ENCODE assay signal across 8 mouse cellular contexts in the genomic region with DNA sequence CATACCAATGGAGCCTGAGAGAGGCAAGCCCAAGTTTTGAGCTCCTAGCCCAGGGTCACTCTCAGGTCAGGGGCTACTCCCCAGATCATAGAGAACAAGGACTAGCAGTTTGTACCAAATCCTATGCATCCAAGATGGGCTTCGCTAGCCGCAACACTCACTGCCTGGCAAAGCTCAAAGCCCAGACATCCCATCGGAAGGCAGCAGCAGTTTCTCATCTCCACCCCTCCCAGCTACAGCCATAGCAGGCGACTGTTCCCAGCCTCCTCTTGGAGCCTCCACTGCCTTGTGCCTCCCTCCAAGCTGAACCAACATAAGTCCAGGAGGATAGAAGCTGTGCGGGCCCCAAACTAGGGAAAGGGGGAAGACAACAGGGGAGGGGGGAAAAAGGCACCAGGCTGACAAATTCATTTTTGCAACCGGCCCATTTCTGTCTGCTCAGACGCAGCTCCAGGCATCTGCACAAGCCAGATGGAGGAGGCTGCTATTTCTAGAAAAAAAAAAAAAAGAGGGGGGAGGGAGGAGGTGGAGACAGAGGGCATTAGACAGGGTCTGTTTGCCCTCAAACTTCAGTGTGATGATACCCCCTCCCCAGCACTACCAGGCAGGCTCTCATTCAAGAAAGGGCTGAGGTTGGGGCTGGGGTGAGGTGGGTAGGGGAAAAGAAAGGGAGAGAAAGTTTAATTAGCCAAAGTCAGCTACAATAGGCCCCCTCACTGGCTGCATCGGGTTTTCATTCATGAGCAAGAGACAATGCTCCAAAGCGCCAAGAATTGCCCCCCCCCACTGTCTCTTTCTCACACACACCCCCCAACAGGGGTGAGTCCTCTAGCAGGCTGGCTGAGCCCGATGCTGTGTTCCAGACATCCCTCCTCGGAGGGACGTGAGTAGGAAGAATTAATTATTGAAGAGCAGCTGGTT. TPM values are rescaled to one million over a fixed set of nuclear protein-coding genes. Genes with fewer than 3 reads are reported as not detected.
DNase-seq lines count a peak whose midpoint lies in the region; ATAC-seq and TF ChIP-seq lines count a peak whose summit lies in the region.

No protein-coding gene starts in this region.

- peak overlapping the region; percentile 93 for H3K27ac ChIP-seq in forebrain, embryonic 13.5 days
- H3K27ac ChIP-seq in liver, embryonic 15.5 days (replicated peaks) = no peak overlapping the region

- peak overlapping the region; percentile 76 for H3K4me2 ChIP-seq in forebrain, embryonic 13.5 days
- H3K4me2 ChIP-seq in liver, embryonic 15.5 days = peak overlapping the region; percentile 96

- H3K27me3 ChIP-seq in E14TG2a.4 (ENCODE audit: insufficient read depth, low read length) = peaks cover 24% of the 10 kb centered on the region
- H3K27me3 ChIP-seq in forebrain, embryonic 13.5 days = no peaks in the 10 kb centered on the region
- H3K27me3 ChIP-seq in liver, embryonic 15.5 days = peaks cover 70% of the 10 kb centered on the region

- peak overlapping the region; percentile 39; the same call in 1 of the 2 replicates for H3K4me3 ChIP-seq in E14TG2a.4 (replicated peaks; ENCODE audit: low read length)
- peak overlapping the region; percentile 79 for H3K4me3 ChIP-seq in forebrain, embryonic 13.5 days
- no peak overlapping the region; the same call in 1 of the 2 replicates for H3K4me3 ChIP-seq in liver, embryonic 15.5 days (replicated peaks)

- peak overlapping the region; percentile 90 for H3K9ac ChIP-seq in forebrain, embryonic 13.5 days
- no peak overlapping the region for H3K9ac ChIP-seq in liver, embryonic 15.5 days

- no peak for DNase-seq in frontal cortex, postnatal 14 days (ENCODE audit: low spot score in 2 of 2)
- no peak for DNase-seq in urinary bladder, adult 2 months (ENCODE audit: low spot score)
- no peak for DNase-seq in spleen, adult 18-20 months
- DNase-seq in kidney, adult 11 months = no peak

- peak; percentile 11; the same call in 1 of the 2 replicates for ATAC-seq in frontal cortex, adult (ENCODE audit: low TSS enrichment)
- peak; percentile 44 for ATAC-seq in forebrain, embryonic 13.5 days
- ATAC-seq in liver, embryonic 15.5 days (ENCODE audit: insufficient read depth) = no peak

- no peak for TF ChIP-seq CTCF in E14TG2a.4 (conservative IDR thresholded peaks at IDR 0.05; ENCODE audit: low read length)

- 2% methylated on average over 12 of the region's 12 CpGs for WGBS in forebrain, embryonic 13.5 days
- WGBS in liver, embryonic 15.5 days (ENCODE audit: insufficient replicate concordance) = 47% methylated on average over 12 of the region's 12 CpGs

- peaks cover 78% of the 10 kb centered on the region for H3K4me1 ChIP-seq in E14TG2a.4 (replicated peaks; ENCODE audit: low read depth, low read length)
- peaks cover 66% of the 10 kb centered on the region for H3K4me1 ChIP-seq in forebrain, embryonic 13.5 days
- H3K4me1 ChIP-seq in liver, embryonic 15.5 days (replicated peaks) = peaks cover 50% of the 10 kb centered on the region

- H3K36me3 ChIP-seq in E14TG2a.4 (ENCODE audit: insufficient read depth, low read length) = no peaks in the 10 kb centered on the region; the same call in 1 of the 2 replicates
- peaks cover 13% of the 10 kb centered on the region; the same call in 1 of the 2 replicates for H3K36me3 ChIP-seq in forebrain, embryonic 13.5 days (ENCODE audit: poor library complexity, severe bottlenecking)
- H3K36me3 ChIP-seq in liver, embryonic 15.5 days (replicated peaks) = no peaks in the 10 kb centered on the region

- H3K9me3 ChIP-seq in E14TG2a.4 (ENCODE audit: low read length) = no peaks in the 10 kb centered on the region
- H3K9me3 ChIP-seq in forebrain, embryonic 13.5 days (replicated peaks) = no peaks in the 10 kb centered on the region
- no peaks in the 10 kb centered on the region for H3K9me3 ChIP-seq in liver, embryonic 15.5 days (replicated peaks)

RNA-seq across cellular contexts. Expression of a gene that starts 2.4 kb away (rescaled TPM):
- polyA plus RNA-seq in forebrain, embryonic 13.5 days (2015; fragmentation: Nextera tagmentation; extraction: Ambion mirVana) = 88.2 TPM in 2 replicates
- 17.3 and 17.5 TPM in 2 replicates for polyA plus RNA-seq in liver, embryonic 15.5 days (2015; fragmentation: Nextera tagmentation; extraction: Ambion mirVana)
- polyA plus RNA-seq in urinary bladder, adult 2 months (2012; rRNA removed) = 58.1 and 75.4 TPM in 2 replicates

RNA-seq across cellular contexts. Expression of a gene that starts 21.2 kb away (rescaled TPM):
- polyA plus RNA-seq in forebrain, embryonic 13.5 days (2015; fragmentation: Nextera tagmentation; extraction: Ambion mirVana) = 11.0 and 13.7 TPM in 2 replicates
- 14.1 and 15.3 TPM in 2 replicates for polyA plus RNA-seq in liver, embryonic 15.5 days (2015; fragmentation: Nextera tagmentation; extraction: Ambion mirVana)
- 0.41 TPM in 2 replicates for polyA plus RNA-seq in urinary bladder, adult 2 months (2012; rRNA removed)

RNA-seq across cellular contexts. Expression of a gene that starts 38.1 kb away (rescaled TPM):
- polyA plus RNA-seq in forebrain, embryonic 13.5 days (2015; fragmentation: Nextera tagmentation; extraction: Ambion mirVana) = 21.5 and 25.6 TPM in 2 replicates
- 8.2 and 8.8 TPM in 2 replicates for polyA plus RNA-seq in liver, embryonic 15.5 days (2015; fragmentation: Nextera tagmentation; extraction: Ambion mirVana)
- 73.3 and 80.1 TPM in 2 replicates for polyA plus RNA-seq in urinary bladder, adult 2 months (2012; rRNA removed)

RNA-seq across cellular contexts. Expression of a gene that starts 41.0 kb away (rescaled TPM):
- not detected in 2 replicates for polyA plus RNA-seq in forebrain, embryonic 13.5 days (2015; fragmentation: Nextera tagmentation; extraction: Ambion mirVana)
- polyA plus RNA-seq in liver, embryonic 15.5 days (2015; fragmentation: Nextera tagmentation; extraction: Ambion mirVana) = 0.05 and 0.06 TPM in 2 replicates
- polyA plus RNA-seq in urinary bladder, adult 2 months (2012; rRNA removed) = 0.63 and 0.65 TPM in 2 replicates

RNA-seq across cellular contexts. Expression of a gene that starts 42.4 kb away (rescaled TPM):
- polyA plus RNA-seq in forebrain, embryonic 13.5 days (2015; fragmentation: Nextera tagmentation; extraction: Ambion mirVana) = 155 and 158 TPM in 2 replicates
- polyA plus RNA-seq in liver, embryonic 15.5 days (2015; fragmentation: Nextera tagmentation; extraction: Ambion mirVana) = 51.4 and 70.3 TPM in 2 replicates
- polyA plus RNA-seq in urinary bladder, adult 2 months (2012; rRNA removed) = 29.9 and 32.4 TPM in 2 replicates
